Mouse (Mus musculus) lung, postnatal 0 days (tissue): ENCODE data around the gene Ctnna2.

Source experiments
- CTCF ChIP-seq: IDR thresholded peaks from 2 replicates; pipeline ENCODE4 v1.5.1; 2016; ENCODE audit warnings: antibody characterized with exemption, mild to moderate bottlenecking
- EP300 ChIP-seq: IDR thresholded peaks from 2 replicates; pipeline ENCODE4 v1.6.1; 2016; ENCODE audit warnings: antibody characterized with exemption, mild to moderate bottlenecking, control low read depth

- no peak for TF ChIP-seq CTCF
- no peak for TF ChIP-seq EP300
Observed at GRCm38 (mm10) chr6:77371147-77371546, 608.4 kb downstream of the Ctnna2 start.
